Mouse (Mus musculus) MEL (cell line): Measurements from ENCODE around the gene Ecsit. TPM values are rescaled to one million over a fixed set of nuclear protein-coding genes. Genes with fewer than 3 reads are reported as not detected.

Experiments
- DNase-seq: peaks from one replicate; pipeline ENCODE4 v3.0.0; 2011; ENCODE audit warnings: low read depth, low spot score
- H3K27ac ChIP-seq: 2 replicates; pipeline ENCODE4 v1.5.1; 2012; ENCODE audit warnings: low read depth, mild to moderate bottlenecking, control low read depth, low read length, moderate library complexity; ENCODE audit not compliant: control insufficient read depth
- H3K27me3 ChIP-seq, 2 experiments: fragments of 150-350 bp in 1 of 2; sonication (generic) in 1 of 2; 2 replicates each; pipeline ENCODE4 v1.6.1; 2012; ENCODE audit warnings: low read length in 2 of 2, mild to moderate bottlenecking in 2 of 2, improper control_type of control experiment in 1 of 2, moderate library complexity in 1 of 2; ENCODE audit not compliant: insufficient read depth in 2 of 2, control insufficient read depth in 1 of 2
- H3K36me3 ChIP-seq, 2 experiments: 2 replicates each; pipeline ENCODE4 v1.6.1; 2012 to 2014; ENCODE audit warnings: low read length in 2 of 2, improper control_type of control experiment in 1 of 2, inconsistent platforms in 1 of 2, mild to moderate bottlenecking in 1 of 2; ENCODE audit not compliant: insufficient read depth in 2 of 2, control insufficient read depth in 1 of 2
- H3K4me1 ChIP-seq, 2 experiments: fragments of 150-350 bp in 1 of 2; sonication (generic) in 1 of 2; 2 replicates each; pipeline ENCODE4 v1.6.1; 2012; ENCODE audit warnings: low read length in 2 of 2, improper control_type of control experiment in 1 of 2, mild to moderate bottlenecking in 1 of 2; ENCODE audit not compliant: insufficient read depth in 2 of 2, control insufficient read depth in 1 of 2
- H3K4me3 ChIP-seq, 2 experiments: fragments of 150-350 bp in 1 of 2; sonication (generic) in 1 of 2; 2 replicates each; pipeline ENCODE4 v1.5.1; 2012; ENCODE audit warnings: low read depth in 2 of 2, low read length in 2 of 2, mild to moderate bottlenecking in 2 of 2, moderate library complexity in 2 of 2, control low read depth in 1 of 2, improper control_type of control experiment in 1 of 2; ENCODE audit not compliant: control insufficient read depth in 1 of 2, insufficient read depth in 1 of 2
- H3K79me2 ChIP-seq: 2 replicates; pipeline ENCODE4 v1.6.1; 2012; ENCODE audit warnings: mild to moderate bottlenecking, low read length, moderate library complexity; ENCODE audit not compliant: control insufficient read depth, poor library complexity, insufficient read depth
- H3K9ac ChIP-seq: 2 replicates; pipeline ENCODE4 v1.6.1; 2012; ENCODE audit warnings: low read depth, mild to moderate bottlenecking, control low read depth, low read length, moderate library complexity; ENCODE audit not compliant: control insufficient read depth, poor library complexity, severe bottlenecking
- H3K9me3 ChIP-seq: fragments of 150-350 bp; sonication (generic); replicated peaks from 2 replicates; pipeline ENCODE4 v1.6.1; 2012; ENCODE audit warnings: mild to moderate bottlenecking, low read length, improper control_type of control experiment, moderate library complexity; ENCODE audit not compliant: insufficient read depth
- CHD1 ChIP-seq: IDR thresholded peaks from 2 replicates; pipeline ENCODE4 v1.6.1; 2012; ENCODE audit warnings: low read depth, mild to moderate bottlenecking, inconsistent platforms, low read length, improper control_type of control experiment
- CTCF ChIP-seq, 3 experiments: IDR thresholded peaks in 2 of 3; conservative IDR thresholded peaks in 1 of 3; 2 replicates each; pipeline ENCODE4 v1.5.1; 2011 to 2012; ENCODE audit warnings: low read length in 3 of 3, low read depth in 2 of 3, mild to moderate bottlenecking in 2 of 3, improper control_type of control experiment in 1 of 3, inconsistent platforms in 1 of 3, mixed read lengths in 1 of 3, moderate library complexity in 1 of 3; ENCODE audit not compliant: control insufficient read depth in 1 of 3, insufficient read depth in 1 of 3, poor library complexity in 1 of 3, severe bottlenecking in 1 of 3
- ELF1 ChIP-seq: IDR thresholded peaks from 2 replicates; pipeline ENCODE4 v1.6.1; 2014; ENCODE audit warnings: low read depth, mild to moderate bottlenecking, inconsistent platforms, low read length, improper control_type of control experiment, moderate library complexity
- ETS1 ChIP-seq: IDR thresholded peaks from 2 replicates; pipeline ENCODE4 v1.6.1; 2012; ENCODE audit warnings: low read depth, mild to moderate bottlenecking, inconsistent platforms, low read length, improper control_type of control experiment, moderate library complexity
- GATA1 ChIP-seq: IDR thresholded peaks from 2 replicates; pipeline ENCODE4 v1.6.1; 2011; ENCODE audit warnings: low read depth, low read length, improper control_type of control experiment
- HCFC1 ChIP-seq: IDR thresholded peaks from 2 replicates; pipeline ENCODE4 v1.6.1; 2012; ENCODE audit warnings: low read depth, mild to moderate bottlenecking, inconsistent platforms, low read length, improper control_type of control experiment, moderate library complexity
- KAT2A ChIP-seq: conservative IDR thresholded peaks from 2 replicates; pipeline ENCODE4 v1.6.1; 2012; ENCODE audit warnings: low read depth, low read length, improper control_type of control experiment, inconsistent platforms
- MAX ChIP-seq: IDR thresholded peaks from 2 replicates; pipeline ENCODE4 v1.6.1; 2011; ENCODE audit warnings: low read length, improper control_type of control experiment
- MAZ ChIP-seq: IDR thresholded peaks from 2 replicates; pipeline ENCODE4 v1.6.1; 2012; ENCODE audit warnings: low read depth, mild to moderate bottlenecking, inconsistent platforms, low read length, improper control_type of control experiment
- MYC ChIP-seq: IDR thresholded peaks from 2 replicates; pipeline ENCODE4 v1.6.1; 2011; ENCODE audit warnings: low read depth, mild to moderate bottlenecking, low read length, improper control_type of control experiment, moderate library complexity
- NELFE ChIP-seq: IDR thresholded peaks from 2 replicates; pipeline ENCODE4 v1.6.1; 2011; ENCODE audit warnings: low read depth, low read length, improper control_type of control experiment
- NRF1 ChIP-seq: IDR thresholded peaks from 2 replicates; pipeline ENCODE4 v1.6.1; 2014; ENCODE audit warnings: low read depth, mild to moderate bottlenecking, inconsistent platforms, low read length, improper control_type of control experiment, moderate library complexity; ENCODE audit not compliant: poor library complexity, insufficient read depth, severe bottlenecking
- POLR2A ChIP-seq, 2 experiments: IDR thresholded peaks; 2 replicates each; pipeline ENCODE4 v1.6.1; 2011 to 2012; ENCODE audit warnings: low read length in 2 of 2, mild to moderate bottlenecking in 2 of 2, control low read depth in 1 of 2, improper control_type of control experiment in 1 of 2, low read depth in 1 of 2, moderate library complexity in 1 of 2; ENCODE audit not compliant: control insufficient read depth in 1 of 2, insufficient read depth in 1 of 2, poor library complexity in 1 of 2
- RAD21 ChIP-seq: IDR thresholded peaks from 2 replicates; pipeline ENCODE4 v1.6.1; 2011; ENCODE audit warnings: mild to moderate bottlenecking, low read depth, low read length, improper control_type of control experiment
- RCOR1 ChIP-seq: IDR thresholded peaks from 2 replicates; pipeline ENCODE4 v1.6.1; 2012; ENCODE audit warnings: low read depth, mild to moderate bottlenecking, inconsistent platforms, low read length, improper control_type of control experiment
- SIN3A ChIP-seq: IDR thresholded peaks from 2 replicates; pipeline ENCODE4 v1.6.1; 2012; ENCODE audit warnings: low read length, improper control_type of control experiment, inconsistent platforms
- SMC3 ChIP-seq: IDR thresholded peaks from 2 replicates; pipeline ENCODE4 v1.6.1; 2011; ENCODE audit warnings: low read depth, low read length, improper control_type of control experiment
- USF1 ChIP-seq: IDR thresholded peaks from 2 replicates; pipeline ENCODE4 v1.6.1; 2014; ENCODE audit warnings: low read depth, mild to moderate bottlenecking, inconsistent platforms, low read length, improper control_type of control experiment, moderate library complexity
- USF2 ChIP-seq, 2 experiments: IDR thresholded peaks; 2 replicates each; pipeline ENCODE4 v1.6.1; 2011 to 2012; ENCODE audit warnings: improper control_type of control experiment in 2 of 2, low read length in 2 of 2, borderline replicate concordance in 1 of 2, inconsistent platforms in 1 of 2, low read depth in 1 of 2, mild to moderate bottlenecking in 1 of 2; ENCODE audit not compliant: insufficient read depth in 1 of 2
- ZNF384 ChIP-seq: IDR thresholded peaks from 2 replicates; pipeline ENCODE4 v1.6.1; 2012; ENCODE audit warnings: low read depth, mild to moderate bottlenecking, inconsistent platforms, low read length, improper control_type of control experiment
- polyA plus RNA-seq, 2 experiments: library from polyadenylated mRNA; stranded (reverse) in 1 of 2; unstranded in 1 of 2; fragments of >175 nt in 1 of 2; fragments of >200 nt in 1 of 2; gene quantifications; 2 replicates each; pipeline versions ENCODE4 v1.2.1 to v1.2.4; 2012; ENCODE audit warnings: low replicate concordance in 2 of 2, low read depth in 1 of 2; ENCODE audit not compliant: insufficient read length in 2 of 2, insufficient read depth in 1 of 2, missing spikeins in 1 of 2
- total RNA-seq: library from RNA; depleted of rRNA; stranded (reverse); fragments of 300-350 nt; gene quantifications from 2 replicates; pipeline ENCODE4 v1.2.3, GENCODE M21; 2012

The Ecsit gene
- total and polyA plus RNA-seq, 3 experiments = 87.6 to 211 (median 183) TPM

DNA sequence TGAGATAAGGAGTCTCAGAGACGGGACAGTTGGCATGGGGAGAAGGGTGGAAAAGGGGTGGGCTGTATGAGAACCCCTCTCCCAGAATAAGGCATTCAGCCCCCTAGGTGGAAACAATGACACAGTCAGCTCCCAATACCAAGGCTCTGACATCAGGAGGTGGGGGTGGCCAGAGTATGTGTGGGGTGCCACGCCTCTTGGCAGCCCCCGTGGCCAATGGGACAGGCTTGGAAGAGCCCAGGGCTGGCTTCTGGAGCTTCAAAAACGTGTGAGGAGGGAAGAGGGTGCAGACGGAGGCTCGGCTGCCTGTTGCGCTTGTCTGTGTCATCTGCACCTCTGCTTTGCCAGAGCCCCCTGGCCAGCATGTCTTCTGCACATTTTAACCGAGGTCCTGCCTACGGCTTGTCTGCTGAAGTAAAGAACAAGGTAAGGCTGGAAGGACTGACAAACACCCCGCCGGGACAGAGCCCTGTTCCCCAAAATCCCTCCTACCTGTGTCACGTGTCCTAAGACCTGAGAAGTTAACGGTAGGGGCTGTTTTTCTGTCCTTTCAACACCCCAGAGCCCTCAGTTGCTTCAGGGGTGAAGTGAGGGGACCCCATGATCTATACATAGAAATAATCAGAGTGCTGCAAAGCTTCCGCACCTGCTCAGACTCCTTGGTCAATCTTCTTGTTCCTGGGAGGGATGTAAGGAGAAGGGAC, 13.9 kb upstream of the Ecsit start, which contains the start of gene Cnn1:
Cnn1 (plus strand) TSS at position 224 of the 704 bp plus-strand sequence.
- Histone ChIP-seq H3K4me1 (peaks cover 0 to 5% of the 10 kb centered on the region in 2 experiments; a peak in 2 of 4 replicates), H3K27me3 (no peaks in the 10 kb centered on the region; a peak in 1 of 4 replicates), H3K9ac (no peak within 1 kb of the TSS), H3K27ac (no peak within 1 kb of the TSS), H3K4me3 (no peak within 1 kb of the TSS)
- TF ChIP-seq MYC (no peak), RCOR1 (no peak), USF2 (IDR thresholded peaks at IDR 0.05; ENCODE audit: borderline replicate concordance in 1 of 2, insufficient read depth in 1 of 2, low read depth in 1 of 2, low read length in 2 of 2) (no peak), MAX (no peak), ZNF384 (no peak), USF1 (peak; percentile 62), ELF1 (no peak)
- TF ChIP-seq, all 39 proteins: peak for 1
- H3K36me3 ChIP-seq = peaks cover 0 to 2% of the 10 kb centered on the region in 2 experiments; a peak in 1 of 4 replicates
- DNase-seq = peak; percentile 52
- no peaks in the 10 kb centered on the region for H3K79me2 ChIP-seq
- H3K9me3 ChIP-seq = no peaks in the 10 kb centered on the region

DNA sequence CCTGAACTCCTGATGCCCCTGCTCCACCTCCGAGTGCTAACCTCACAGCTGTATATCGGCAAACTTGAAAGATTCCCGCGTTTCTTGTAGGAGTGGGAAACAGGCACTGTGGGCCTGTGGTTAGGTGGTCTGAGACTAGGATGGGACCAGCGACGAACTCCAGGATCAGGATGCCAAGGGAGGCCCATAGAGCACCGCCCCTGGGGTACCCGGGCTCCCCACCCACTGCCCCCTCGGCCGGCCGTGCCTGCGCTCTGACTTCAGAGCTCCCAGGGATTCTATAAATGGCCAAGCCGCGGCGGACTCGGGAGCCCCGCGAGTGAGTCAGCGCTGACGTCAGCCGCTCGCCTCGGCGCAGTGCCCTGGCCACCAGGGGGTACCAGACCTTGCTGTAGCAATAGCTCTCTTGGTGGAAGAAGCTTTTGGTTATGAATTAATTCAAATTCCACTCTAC, 10.6 kb upstream of the Ecsit start:
- H3K9ac ChIP-seq = peak overlapping the region; percentile 60
- H3K27ac ChIP-seq = no peak overlapping the region
- H3K4me1 ChIP-seq = peaks cover 0 to 5% of the 10 kb centered on the region in 2 experiments; a peak in 2 of 4 replicates
- peak overlapping the region; percentile 33 to 38; a peak in 3 of 4 replicates for H3K4me3 ChIP-seq
- no peaks in the 10 kb centered on the region for H3K79me2 ChIP-seq
- H3K36me3 ChIP-seq = peaks cover 0 to 2% of the 10 kb centered on the region in 2 experiments; a peak in 1 of 4 replicates
- H3K27me3 ChIP-seq = no peaks in the 10 kb centered on the region
- no peaks in the 10 kb centered on the region for H3K9me3 ChIP-seq
- DNase-seq = peak; percentile 98
- TF ChIP-seq KAT2A (no peak), SIN3A (0 out of 2 replicates have a peak, but pooled peaks have one; percentile 6), GATA1 (peak; percentile 30; the same call in 1 of the 2 replicates), ETS1 (peak; percentile 71; the same call in 1 of the 2 replicates), SMC3 (peak; percentile 91), CTCF (IDR thresholded peaks at IDR 0.05 in 2 of 3, conservative IDR thresholded peaks at IDR 0.05 in 1 of 3; ENCODE audit: control insufficient read depth in 1 of 3, insufficient read depth in 1 of 3, low read depth in 2 of 3, low read length in 3 of 3, poor library complexity in 1 of 3, severe bottlenecking in 1 of 3) (peak; percentile 92 to 97 (median 97)), HCFC1 (0 out of 2 replicates have a peak, but pooled peaks have one; percentile 12), MAZ (no peak), NELFE (no peak), USF1 (no peak), MYC (no peak), RAD21 (peak; percentile 70), NRF1 (no peak), POLR2A (IDR thresholded peaks at IDR 0.05; ENCODE audit: control insufficient read depth in 1 of 2, insufficient read depth in 1 of 2, low read depth in 1 of 2, low read length in 2 of 2, poor library complexity in 1 of 2) (peak; percentile 60 to 68; a peak in 3 of 4 replicates), CHD1 (no peak)
